Mouse (Mus musculus) heart, embryonic 13.5 days (tissue): Measurements from ENCODE around the gene Rd3l. TPM values are rescaled to one million over a fixed set of nuclear protein-coding genes. Genes with fewer than 3 reads are reported as not detected.

Source experiments
- ATAC-seq: fragments of 200-750 bp; cut with Nextera tagmentation; 2 replicates; pipeline ENCODE4 v1.8.0; 2017; ENCODE audit warnings: moderate TSS enrichment; ENCODE audit not compliant: insufficient number of reproducible peaks, low FRiP score, low TSS enrichment; ENCODE audit errors: extremely low read depth
- H3K27ac ChIP-seq: fragments of 300-500 bp; sonication (generic); replicated peaks from 2 replicates; pipeline ENCODE4 v1.5.1; 2015; ENCODE audit warnings: moderate library complexity, mild to moderate bottlenecking, inconsistent platforms
- H3K27me3 ChIP-seq: fragments of 300-500 bp; sonication (generic); replicated peaks from 2 replicates; pipeline ENCODE4 v1.6.1; 2015; ENCODE audit warnings: mild to moderate bottlenecking, inconsistent platforms
- H3K36me3 ChIP-seq: fragments of 300-500 bp; sonication (generic); 2 replicates; pipeline ENCODE4 v1.6.1; 2015; ENCODE audit warnings: mild to moderate bottlenecking, inconsistent platforms
- H3K4me1 ChIP-seq: fragments of 300-500 bp; sonication (generic); 2 replicates; pipeline ENCODE4 v1.6.1; 2015; ENCODE audit warnings: inconsistent platforms
- H3K4me2 ChIP-seq: fragments of 300-500 bp; sonication (generic); 2 replicates; pipeline ENCODE4 v1.6.1; 2015; ENCODE audit warnings: inconsistent platforms, mild to moderate bottlenecking, moderate library complexity
- H3K4me3 ChIP-seq: fragments of 300-500 bp; sonication (generic); 2 replicates; pipeline ENCODE4 v1.5.1; 2015; ENCODE audit warnings: moderate library complexity, mild to moderate bottlenecking, inconsistent platforms
- H3K9ac ChIP-seq: fragments of 300-500 bp; sonication (generic); 2 replicates; pipeline ENCODE4 v1.6.1; 2015; ENCODE audit warnings: inconsistent platforms, mild to moderate bottlenecking, moderate library complexity
- H3K9me3 ChIP-seq: fragments of 300-500 bp; sonication (generic); 2 replicates; pipeline ENCODE4 v1.6.1; 2016; ENCODE audit warnings: inconsistent platforms
- WGBS: fragments of 180-500 bp; shearing (Covaris S2); methylation state at CpG from one replicate; pipeline ENCODE4 v1.1.7; 2015; ENCODE audit warnings: mixed read lengths; 5-methylcytosine and 5-hydroxymethylcytosine counted together
- polyA plus RNA-seq: library from polyadenylated mRNA; unstranded; fragments of >200 nt; fragmentation: Nextera tagmentation; extraction: Ambion mirVana; gene quantifications from 2 replicates; pipeline ENCODE4 v1.2.1, GENCODE M21; 2015

The Rd3l gene
- 0.59 and 0.95 TPM in 2 replicates for polyA plus RNA-seq

GRCm38 (mm10) chr12:111980887-111981367 lies at the start of gene Rd3l:
Gene Rd3l (minus strand): TSS chr12:111981317.
- peak within 1 kb of the TSS; percentile 46 for H3K27ac ChIP-seq
- no peak within 1 kb of the TSS for H3K4me3 ChIP-seq
- no peaks in the 10 kb centered on the region for H3K36me3 ChIP-seq
- no peaks in the 10 kb centered on the region for H3K9me3 ChIP-seq
- no peaks in the 10 kb centered on the region for H3K27me3 ChIP-seq
- WGBS = 38% methylated on average over 6 of the region's 6 CpGs
- H3K4me2 ChIP-seq = peak within 1 kb of the TSS; percentile 32
- H3K4me1 ChIP-seq = peaks cover 34% of the 10 kb centered on the region
- ATAC-seq = no peak
- H3K9ac ChIP-seq = no peak within 1 kb of the TSS

- Histone ChIP-seq H3K4me3 (no peak overlapping the region), H3K27ac (no peak overlapping the region), H3K4me2 (no peak overlapping the region), H3K27me3 (no peaks in the 10 kb centered on the region), H3K9me3 (peaks cover 4% of the 10 kb centered on the region; the same call in 1 of the 2 replicates), H3K36me3 (no peaks in the 10 kb centered on the region), H3K9ac (no peak overlapping the region), H3K4me1 (no peaks in the 10 kb centered on the region)
- WGBS = 57% methylated on average over 4 of the region's 4 CpGs
- no peak for ATAC-seq
Observed at GRCm38 (mm10) chr12:112027408-112027807, 46.3 kb upstream of the Rd3l start.

- H3K36me3 ChIP-seq = no peaks in the 10 kb centered on the region
- no peaks in the 10 kb centered on the region for H3K4me1 ChIP-seq
- WGBS = 63% methylated on average over 14 of the region's 14 CpGs
- H3K9me3 ChIP-seq = peaks cover 15% of the 10 kb centered on the region
- H3K27ac ChIP-seq = no peak overlapping the region
- no peak overlapping the region for H3K9ac ChIP-seq
- no peak overlapping the region for H3K4me2 ChIP-seq
- ATAC-seq = no peak
- H3K27me3 ChIP-seq = no peaks in the 10 kb centered on the region
- no peak overlapping the region for H3K4me3 ChIP-seq
Observed at GRCm38 (mm10) chr12:112025907-112026645, 45.0 kb upstream of the Rd3l start.

GRCm38 (mm10) chr12:112025457-112025856 lies 44.3 kb upstream of the Rd3l start:
- no peak overlapping the region for H3K27ac ChIP-seq
- no peak overlapping the region for H3K4me2 ChIP-seq
- H3K4me1 ChIP-seq = no peaks in the 10 kb centered on the region
- H3K9ac ChIP-seq = no peak overlapping the region
- 86% methylated on average over 13 of the region's 13 CpGs for WGBS
- peaks cover 15% of the 10 kb centered on the region for H3K9me3 ChIP-seq
- ATAC-seq = no peak
- no peak overlapping the region for H3K4me3 ChIP-seq
- no peaks in the 10 kb centered on the region for H3K36me3 ChIP-seq
- no peaks in the 10 kb centered on the region for H3K27me3 ChIP-seq

- Histone ChIP-seq H3K9me3 (peaks cover 19% of the 10 kb centered on the region), H3K27me3 (no peaks in the 10 kb centered on the region), H3K27ac (no peak overlapping the region), H3K4me2 (no peak overlapping the region), H3K4me3 (no peak overlapping the region), H3K36me3 (no peaks in the 10 kb centered on the region), H3K9ac (no peak overlapping the region), H3K4me1 (no peaks in the 10 kb centered on the region)
- 78% methylated on average over 17 of the region's 17 CpGs for WGBS
- ATAC-seq = no peak
Observed at GRCm38 (mm10) chr12:112024581-112025310, 43.6 kb upstream of the Rd3l start.

- H3K4me1 ChIP-seq = no peaks in the 10 kb centered on the region
- no peaks in the 10 kb centered on the region for H3K27me3 ChIP-seq
- WGBS = 61% methylated on average over 2 of the region's 2 CpGs
- no peak overlapping the region for H3K4me3 ChIP-seq
- H3K27ac ChIP-seq = no peak overlapping the region
- H3K4me2 ChIP-seq = no peak overlapping the region
- H3K36me3 ChIP-seq = no peaks in the 10 kb centered on the region
- no peak for ATAC-seq
- peaks cover 20% of the 10 kb centered on the region for H3K9me3 ChIP-seq
- H3K9ac ChIP-seq = no peak overlapping the region
Observed at GRCm38 (mm10) chr12:112023306-112023705, 42.2 kb upstream of the Rd3l start.

- no peak for ATAC-seq
- H3K4me3 ChIP-seq = no peak overlapping the region
- H3K4me1 ChIP-seq = no peaks in the 10 kb centered on the region
- peaks cover 7% of the 10 kb centered on the region; the same call in 1 of the 2 replicates for H3K9me3 ChIP-seq
- 69% methylated on average over 4 of the region's 4 CpGs for WGBS
- no peak overlapping the region for H3K4me2 ChIP-seq
- no peak overlapping the region for H3K27ac ChIP-seq
- no peaks in the 10 kb centered on the region for H3K27me3 ChIP-seq
- no peaks in the 10 kb centered on the region for H3K36me3 ChIP-seq
- no peak overlapping the region for H3K9ac ChIP-seq
Observed at GRCm38 (mm10) chr12:112016346-112016745, 35.2 kb upstream of the Rd3l start.

GRCm38 (mm10) chr12:112013271-112013801 lies 32.2 kb upstream of the Rd3l start:
- Histone ChIP-seq H3K4me3 (peak overlapping the region; percentile 3; the same call in 1 of the 2 replicates), H3K9me3 (no peaks in the 10 kb centered on the region), H3K27ac (no peak overlapping the region), H3K27me3 (no peaks in the 10 kb centered on the region), H3K4me2 (peak overlapping the region; percentile 45), H3K4me1 (no peaks in the 10 kb centered on the region), H3K9ac (no peak overlapping the region), H3K36me3 (no peaks in the 10 kb centered on the region)
- WGBS = 41% methylated on average over 14 of the region's 14 CpGs
- no peak for ATAC-seq

GRCm38 (mm10) chr12:112012511-112013270 lies 31.6 kb upstream of the Rd3l start:
- Histone ChIP-seq H3K9ac (no peak overlapping the region), H3K36me3 (no peaks in the 10 kb centered on the region), H3K4me3 (peak overlapping the region; percentile 3; the same call in 1 of the 2 replicates), H3K4me1 (no peaks in the 10 kb centered on the region), H3K27ac (no peak overlapping the region), H3K27me3 (no peaks in the 10 kb centered on the region), H3K9me3 (no peaks in the 10 kb centered on the region), H3K4me2 (peak overlapping the region; percentile 45)
- WGBS = 42% methylated on average over 12 of the region's 12 CpGs
- no peak for ATAC-seq

- Histone ChIP-seq H3K4me3 (no peak overlapping the region), H3K9ac (no peak overlapping the region), H3K4me2 (no peak overlapping the region), H3K27ac (no peak overlapping the region), H3K27me3 (no peaks in the 10 kb centered on the region), H3K4me1 (no peaks in the 10 kb centered on the region), H3K9me3 (no peaks in the 10 kb centered on the region), H3K36me3 (no peaks in the 10 kb centered on the region)
- WGBS = 20% methylated on average over 8 of the region's 8 CpGs
- ATAC-seq = no peak
Observed at GRCm38 (mm10) chr12:112001223-112001622, 20.1 kb upstream of the Rd3l start.

- H3K9ac ChIP-seq = no peak overlapping the region
- no peak overlapping the region for H3K4me3 ChIP-seq
- H3K27me3 ChIP-seq = no peaks in the 10 kb centered on the region
- no peaks in the 10 kb centered on the region for H3K36me3 ChIP-seq
- H3K4me2 ChIP-seq = no peak overlapping the region
- ATAC-seq = no peak
- H3K27ac ChIP-seq = no peak overlapping the region
- no peaks in the 10 kb centered on the region for H3K4me1 ChIP-seq
- WGBS = 87% methylated on average over 7 of the region's 7 CpGs
- no peaks in the 10 kb centered on the region for H3K9me3 ChIP-seq
Observed at GRCm38 (mm10) chr12:111999735-112000134, 18.6 kb upstream of the Rd3l start.
